Mouse (Mus musculus) monocyte, adult 5-6 weeks (primary cell): ENCODE results near the gene Sct. TPM values are rescaled to one million over a fixed set of nuclear protein-coding genes. Genes with fewer than 3 reads are reported as not detected.
"Not testable (repeated sequence)": the region's sequence is repeated elsewhere in the genome, so short reads cannot be mapped to it uniquely, and the experiment has no call there.

Experiments used
- ATAC-seq: fragments of 153-309, 156-312 bp; replicated peaks from 2 replicates; pipeline ENCODE4 v1.8.0; 2017; ENCODE audit warnings: mild to moderate bottlenecking; ENCODE audit not compliant: low TSS enrichment, insufficient number of reproducible peaks, severe bottlenecking, poor library complexity, low FRiP score
- total RNA-seq: library from RNA; stranded (forward); fragments of 200-1000, 200-491, 200-594 nt; gene quantifications from 3 replicates; pipeline ENCODE4 v1.2.3, GENCODE M21; 2017

Gene Sct
- total RNA-seq, 1 experiment from 2014 or later = not detected

- no peak for ATAC-seq
These were observed 22.8 kb downstream of the Sct start for GRCm38 (mm10) chr7:141256159-141256558.

- not testable (repeated sequence) for ATAC-seq
These were observed 28.4 kb downstream of the Sct start for GRCm38 (mm10) chr7:141250486-141250885.

- ATAC-seq = no peak
These were observed 47.4 kb downstream of the Sct start for GRCm38 (mm10) chr7:141231551-141231950.

- ATAC-seq = no peak
These were observed 47.8 kb downstream of the Sct start for GRCm38 (mm10) chr7:141231111-141231510.

GRCm38 (mm10) chr7:141230570-141230969, 48.4 kb downstream of the Sct start:
- ATAC-seq = no peak

GRCm38 (mm10) chr7:141229702-141230101, 49.2 kb downstream of the Sct start:
- ATAC-seq = no peak

Other genes starting within 250 kb of the Sct start
- 0.10 TPM in 1 of 3 replicates, not detected in the others for gene B4galnt4, start 218.0 kb downstream of the Sct start, total RNA-seq
- gene Pkp3, start 200.9 kb downstream of the Sct start, total RNA-seq = 14.0 to 17.9 TPM (median 14.2 TPM) in 3 replicates
- gene Sigirr, start 178.6 kb downstream of the Sct start, total RNA-seq = 9.1 to 25.0 TPM (median 12.5 TPM) in 3 replicates
- gene Ano9, start 161.3 kb downstream of the Sct start, total RNA-seq = not detected in 3 replicates
- gene Ptdss2, start 156.8 kb downstream of the Sct start, total RNA-seq = 1.4 to 6.9 TPM (median 1.5 TPM) in 3 replicates
- 73.1 to 101 TPM (median 77.7 TPM) in 3 replicates for gene Rnh1, start 106.3 kb downstream of the Sct start, total RNA-seq
- 22.4 to 25.6 TPM (median 25.2 TPM) in 3 replicates for gene Hras, start 85.1 kb downstream of the Sct start, total RNA-seq
- 2.1 to 2.8 TPM (median 2.1 TPM) in 3 replicates for gene Lrrc56, start 85.0 kb downstream of the Sct start, total RNA-seq
- 1.6 TPM in 1 of 3 replicates, not detected in the others for gene Lmntd2, start 65.1 kb downstream of the Sct start, total RNA-seq
- gene Rassf7, start 63.3 kb downstream of the Sct start, total RNA-seq = 1.4 to 11.5 TPM (median 1.9 TPM) in 3 replicates
- 51.4 to 90.4 TPM (median 72.9 TPM) in 3 replicates for gene Phrf1, start 50.3 kb downstream of the Sct start, total RNA-seq
- 76.2 to 126 TPM (median 78.7 TPM) in 3 replicates for gene Irf7, start 12.7 kb downstream of the Sct start, total RNA-seq
- gene Cdhr5, start 2.3 kb downstream of the Sct start, total RNA-seq = not detected in 3 replicates
- not detected in 3 replicates for gene Drd4, start 12.9 kb upstream of the Sct start, total RNA-seq
- gene Deaf1, start 48.6 kb upstream of the Sct start, total RNA-seq = 10.2 to 21.2 TPM (median 16.0 TPM) in 3 replicates
- 2.8 to 16.3 TPM (median 7.1 TPM) in 3 replicates for gene Tmem80, start 48.6 kb upstream of the Sct start, total RNA-seq
- gene Eps8l2, start 59.7 kb upstream of the Sct start, total RNA-seq = not detected in 3 replicates
- 548 to 1,201 TPM (median 1,116 TPM) in 3 replicates for gene Taldo1, start 113.1 kb upstream of the Sct start, total RNA-seq
- 11.4 to 15.3 TPM (median 14.6 TPM) in 3 replicates for gene Gatd1, start 135.0 kb upstream of the Sct start, total RNA-seq
- gene Cend1, start 150.4 kb upstream of the Sct start, total RNA-seq = not detected in 3 replicates
- 6.2 to 14.8 TPM (median 7.4 TPM) in 3 replicates for gene Slc25a22, start 158.8 kb upstream of the Sct start, total RNA-seq
- 4.5 to 5.9 TPM (median 4.8 TPM) in 3 replicates for gene Pidd1, start 164.9 kb upstream of the Sct start, total RNA-seq
- 2,770 to 3,796 TPM (median 2,928 TPM) in 3 replicates for gene Rplp2, start 168.2 kb upstream of the Sct start, total RNA-seq
- gene Pnpla2, start 176.1 kb upstream of the Sct start, total RNA-seq = 19.7 to 28.0 TPM (median 25.4 TPM) in 3 replicates
- gene Cracr2b, start 182.0 kb upstream of the Sct start, total RNA-seq = not detected in 3 replicates
- 17.8 to 40.8 TPM (median 20.7 TPM) in 3 replicates for gene Cd151, start 188.3 kb upstream of the Sct start, total RNA-seq
- 14.0 to 22.2 TPM (median 14.6 TPM) in 3 replicates for gene Polr2l, start 196.0 kb upstream of the Sct start, total RNA-seq
- 0.95 TPM in 1 of 3 replicates, not detected in the others for gene Tspan4, start 196.1 kb upstream of the Sct start, total RNA-seq